Mouse (Mus musculus) CH12.LX (cell line): ENCODE measurements at regions not wholly inside any gene's neighbourhood (a gene's known extent, or its start where the extent isn't known, plus 50 kb on each side); places are given as distances from the start of the nearest gene placed in this dataset.

Source experiments
- BHLHE40 ChIP-seq: IDR thresholded peaks from 2 replicates; pipeline ENCODE4 v1.6.1; 2011; ENCODE audit warnings: mild to moderate bottlenecking, low read depth, low read length, improper control_type of control experiment
- CHD2 ChIP-seq: IDR thresholded peaks from 2 replicates; pipeline ENCODE4 v1.6.1; 2011; ENCODE audit warnings: low read length, improper control_type of control experiment
- CTCF ChIP-seq, 2 experiments: IDR thresholded peaks in 1 of 2; conservative IDR thresholded peaks in 1 of 2; 2 replicates each; pipeline ENCODE4 v1.5.1; 2011 to 2012; ENCODE audit warnings: low read depth in 2 of 2, low read length in 2 of 2, improper control_type of control experiment in 1 of 2, inconsistent platforms in 1 of 2, mild to moderate bottlenecking in 1 of 2, moderate library complexity in 1 of 2
- E2F4 ChIP-seq: IDR thresholded peaks from 2 replicates; pipeline ENCODE4 v1.6.1; 2011; ENCODE audit warnings: low read depth, low read length, improper control_type of control experiment; ENCODE audit not compliant: insufficient replicate concordance
- EP300 ChIP-seq: IDR thresholded peaks from 2 replicates; pipeline ENCODE4 v1.6.1; 2011; ENCODE audit warnings: low read length, improper control_type of control experiment
- ETS1 ChIP-seq: conservative IDR thresholded peaks from 2 replicates; pipeline ENCODE4 v1.6.1; 2012; ENCODE audit warnings: low read depth, mild to moderate bottlenecking, inconsistent platforms, low read length, improper control_type of control experiment, moderate library complexity
- JUND ChIP-seq: conservative IDR thresholded peaks from 2 replicates; pipeline ENCODE4 v1.6.1; 2011; ENCODE audit warnings: low read depth, low read length, improper control_type of control experiment
- MAFK ChIP-seq: IDR thresholded peaks from 2 replicates; pipeline ENCODE4 v1.6.1; 2011; ENCODE audit warnings: low read length, improper control_type of control experiment; ENCODE audit not compliant: insufficient replicate concordance
- MAZ ChIP-seq: IDR thresholded peaks from 2 replicates; pipeline ENCODE4 v1.6.1; 2012; ENCODE audit warnings: low read depth, mild to moderate bottlenecking, inconsistent platforms, low read length, improper control_type of control experiment, moderate library complexity
- MXI1 ChIP-seq: IDR thresholded peaks from 2 replicates; pipeline ENCODE4 v1.6.1; 2011; ENCODE audit warnings: mild to moderate bottlenecking, low read depth, low read length, improper control_type of control experiment
- POLR2A ChIP-seq: IDR thresholded peaks from 2 replicates; pipeline ENCODE4 v1.6.1; 2011; ENCODE audit warnings: low read depth, mild to moderate bottlenecking, improper control_type of control experiment, low read length
- RCOR1 ChIP-seq: conservative IDR thresholded peaks from 2 replicates; pipeline ENCODE4 v1.6.1; 2012; ENCODE audit warnings: low read depth, mild to moderate bottlenecking, inconsistent platforms, low read length, improper control_type of control experiment
- UBTF ChIP-seq: IDR thresholded peaks from 2 replicates; pipeline ENCODE4 v1.6.1; 2012; ENCODE audit warnings: low read depth, mild to moderate bottlenecking, inconsistent platforms, low read length, improper control_type of control experiment, moderate library complexity
- ZMIZ1 ChIP-seq: IDR thresholded peaks from 2 replicates; pipeline ENCODE4 v1.6.1; 2012; ENCODE audit warnings: low read depth, mild to moderate bottlenecking, inconsistent platforms, low read length, improper control_type of control experiment

- TF ChIP-seq CTCF (conservative IDR thresholded peaks at IDR 0.05 in 1 of 2, IDR thresholded peaks at IDR 0.05 in 1 of 2; ENCODE audit: low read depth in 2 of 2, low read length in 2 of 2) (no peak), RCOR1 (no peak), E2F4 (no peak), ETS1 (no peak), POLR2A (no peak), MAFK (no peak), EP300 (no peak), ZMIZ1 (no peak), UBTF (no peak), CHD2 (no peak), MXI1 (no peak), JUND (no peak), MAZ (no peak), BHLHE40 (no peak)
These were observed 64.5 kb downstream of the Tmem30b start for GRCm38 (mm10) chr12:73481705-73482104.
